Mouse (Mus musculus): ENCODE results near the gene Gpr84.

Gene Gpr84

GRCm38 (mm10) chr15:103310365-103310910 lies at the start of gene Gpr84:
Gene Gpr84 (minus strand): TSS chr15:103310612.
- DNase-seq (ENCODE audit: low spot score): no peak

GRCm38 (mm10) chr15:103359869-103360602 lies 49.6 kb upstream of the Gpr84 start:
- no peak for DNase-seq (ENCODE audit: low spot score)

- no peak for DNase-seq (ENCODE audit: low spot score)
Observed at GRCm38 (mm10) chr15:103359122-103359510, 48.7 kb upstream of the Gpr84 start.

GRCm38 (mm10) chr15:103358278-103359121 lies 48.1 kb upstream of the Gpr84 start:
- DNase-seq (ENCODE audit: low spot score): no peak

GRCm38 (mm10) chr15:103357817-103358216 lies 47.4 kb upstream of the Gpr84 start:
- DNase-seq (ENCODE audit: low spot score): no peak

- DNase-seq (ENCODE audit: low spot score): no peak
Observed at GRCm38 (mm10) chr15:103356130-103356529, 45.7 kb upstream of the Gpr84 start.

DNA sequence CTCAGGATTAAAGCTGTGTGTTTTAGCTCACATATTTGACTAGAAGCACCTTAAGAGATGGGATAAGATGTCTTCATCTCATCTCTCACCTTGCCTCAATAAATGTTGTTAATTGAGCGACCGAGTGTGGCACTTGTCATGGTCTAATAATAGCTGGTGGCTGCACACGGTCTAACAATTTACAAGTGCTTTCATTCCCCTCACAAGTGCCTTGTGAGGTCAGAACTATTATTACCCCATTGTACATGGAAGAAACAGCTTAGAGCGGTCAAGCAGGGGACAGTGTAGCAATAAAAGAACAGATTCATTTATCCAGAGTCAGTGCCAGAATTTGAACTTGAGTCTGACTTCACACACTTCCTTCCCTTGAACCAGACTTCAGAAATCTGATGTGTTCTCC lies 45.0 kb upstream of the Gpr84 start:
- DNase-seq (ENCODE audit: low spot score): no peak

GRCm38 (mm10) chr15:103354690-103355089 lies 44.3 kb upstream of the Gpr84 start:
- DNase-seq (ENCODE audit: low spot score): no peak

- DNase-seq (ENCODE audit: low spot score): no peak
Observed at GRCm38 (mm10) chr15:103353511-103354256, 43.3 kb upstream of the Gpr84 start.

- peak; percentile 46 for DNase-seq (ENCODE audit: low spot score)
Observed at GRCm38 (mm10) chr15:103352856-103353255, 42.4 kb upstream of the Gpr84 start.

DNA sequence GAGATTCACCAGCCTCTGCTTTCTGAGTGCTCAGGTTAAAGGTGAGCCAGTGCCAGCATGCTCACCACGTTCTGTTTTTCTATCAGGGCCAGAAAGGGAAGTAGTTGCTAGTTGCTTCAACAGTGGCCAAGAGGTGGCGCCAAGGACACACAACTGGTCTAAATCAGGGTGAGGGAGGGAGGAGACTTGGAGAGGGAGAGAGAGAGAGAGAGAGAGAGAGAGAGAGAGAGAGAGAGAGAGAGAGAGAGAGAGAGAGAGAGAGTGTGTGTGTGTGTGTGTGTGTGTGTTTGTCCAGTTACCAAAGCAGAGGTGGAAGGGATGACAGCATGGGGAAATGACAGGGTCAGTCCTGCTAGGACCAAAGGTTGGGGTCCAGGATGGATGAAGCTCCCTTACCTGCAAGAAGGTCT lies 36.9 kb upstream of the Gpr84 start:
- DNase-seq (ENCODE audit: low spot score): no peak

DNA sequence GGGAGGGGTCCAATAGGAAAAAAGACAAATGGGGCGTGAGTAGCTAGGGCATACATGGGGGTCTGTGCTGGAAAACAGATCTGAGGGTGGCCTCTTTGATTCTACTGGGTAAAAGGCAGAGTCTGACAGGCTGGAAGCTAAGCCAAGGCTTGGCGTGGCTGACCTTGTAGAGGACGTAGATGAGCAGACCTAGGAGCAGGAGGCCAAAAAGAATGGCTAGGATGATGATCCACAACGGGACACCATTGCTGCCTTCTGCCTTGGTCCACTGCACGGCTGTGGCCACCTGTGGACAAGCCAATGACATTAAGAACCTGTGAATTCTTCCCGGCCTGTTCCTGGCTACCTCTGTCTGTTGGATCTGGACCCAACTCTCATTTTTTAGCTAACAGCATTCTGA lies 35.4 kb upstream of the Gpr84 start:
- no peak for DNase-seq (ENCODE audit: low spot score)

DNA sequence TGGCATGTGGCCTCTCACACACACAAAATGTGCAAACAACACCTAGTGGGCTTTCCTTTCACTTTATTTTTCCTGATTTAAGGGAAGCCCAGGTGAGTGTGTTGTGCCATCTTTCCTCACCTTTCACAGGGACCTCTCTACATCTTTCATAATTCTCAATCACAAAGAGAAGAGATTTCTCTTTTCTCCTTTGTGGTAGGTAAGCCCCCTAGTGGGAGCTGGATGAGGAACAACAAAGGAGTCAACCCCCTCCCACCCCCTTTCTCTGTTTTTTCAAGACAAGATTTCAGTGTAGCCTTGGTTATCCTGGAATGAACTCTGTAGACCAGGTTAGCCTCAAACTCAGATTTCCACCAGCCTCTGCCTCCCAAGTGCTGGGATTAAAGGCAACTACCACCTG lies 33.1 kb upstream of the Gpr84 start:
- no peak for DNase-seq (ENCODE audit: low spot score)

GRCm38 (mm10) chr15:103343008-103343407 lies 32.6 kb upstream of the Gpr84 start:
- DNase-seq (ENCODE audit: low spot score): no peak

GRCm38 (mm10) chr15:103342415-103342814 lies 32.0 kb upstream of the Gpr84 start:
- DNase-seq (ENCODE audit: low spot score): peak; percentile 60

DNA sequence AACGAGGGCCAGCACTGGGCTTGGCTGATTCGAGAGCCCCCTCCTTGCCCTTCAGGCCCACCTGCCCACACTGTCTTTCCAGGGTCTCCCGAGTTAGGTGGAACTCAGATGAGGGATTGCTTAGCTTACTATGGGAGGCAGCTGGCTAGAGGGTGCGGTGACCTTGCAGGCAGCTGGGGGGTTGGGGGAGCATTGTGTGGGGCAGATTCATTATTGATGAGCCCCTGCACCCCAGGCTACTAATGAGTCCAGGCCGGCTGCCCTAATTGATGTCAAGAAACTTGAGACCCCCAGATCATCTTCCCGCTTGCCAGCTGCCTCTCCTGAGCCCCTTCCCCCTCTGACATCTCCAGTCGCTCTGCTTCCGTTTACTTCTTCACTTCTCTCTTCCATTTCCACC lies 31.1 kb upstream of the Gpr84 start:
- DNase-seq (ENCODE audit: low spot score): no peak

GRCm38 (mm10) chr15:103340786-103341185 lies 30.4 kb upstream of the Gpr84 start:
- no peak for DNase-seq (ENCODE audit: low spot score)

DNA sequence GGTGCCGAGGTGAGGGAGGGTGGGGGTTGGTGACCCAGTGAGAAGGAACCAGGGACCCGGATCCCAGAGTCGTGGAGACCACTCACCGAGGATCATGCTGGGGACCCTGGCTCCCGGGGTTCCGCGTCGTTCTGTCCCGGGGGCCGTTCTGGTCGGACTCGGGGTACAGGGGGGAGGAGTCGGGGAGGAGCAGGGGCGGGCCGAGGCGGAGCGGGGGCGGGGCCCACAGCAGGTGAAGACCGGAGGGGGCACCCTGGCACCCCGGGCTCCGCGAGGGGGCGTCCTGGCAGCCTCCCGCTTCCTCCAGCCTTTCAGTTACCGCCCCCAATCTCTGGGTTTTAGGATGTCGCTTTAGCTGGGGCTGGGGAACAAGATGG lies 29.5 kb upstream of the Gpr84 start, which contains the start of gene Zfp385a:
Gene Zfp385a, minus strand, starts transcription at position 133 of the 377 bp plus-strand sequence.
- peak; percentile 52 for DNase-seq (ENCODE audit: low spot score)

- no peak for DNase-seq (ENCODE audit: low spot score)
Observed at GRCm38 (mm10) chr15:103339166-103339960, 29.0 kb upstream of the Gpr84 start.

DNA sequence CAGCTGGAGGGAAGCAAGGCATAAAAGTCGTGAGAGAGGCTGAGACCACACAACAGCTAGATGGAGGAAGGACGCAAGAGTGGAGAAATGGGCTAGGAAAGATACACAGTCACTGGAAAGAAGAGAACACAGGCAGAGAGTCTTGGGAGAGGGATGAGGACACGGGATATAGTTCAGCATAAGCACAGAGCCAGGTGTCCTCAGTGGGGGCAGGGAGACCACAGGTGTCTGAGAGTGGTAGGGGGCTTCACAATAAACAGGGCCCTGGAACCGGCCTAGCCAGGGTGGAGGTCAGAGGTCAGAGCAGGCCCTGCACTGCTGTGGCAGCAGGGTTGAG lies 28.4 kb upstream of the Gpr84 start:
- no peak for DNase-seq (ENCODE audit: low spot score)

- DNase-seq (ENCODE audit: low spot score): no peak
Observed at GRCm38 (mm10) chr15:103336996-103337667, 26.7 kb upstream of the Gpr84 start.

Measured in urinary bladder, postnatal 25 days (tissue).